Mouse (Mus musculus): ENCODE data around the gene Crip1.

The Crip1 gene

DNA sequence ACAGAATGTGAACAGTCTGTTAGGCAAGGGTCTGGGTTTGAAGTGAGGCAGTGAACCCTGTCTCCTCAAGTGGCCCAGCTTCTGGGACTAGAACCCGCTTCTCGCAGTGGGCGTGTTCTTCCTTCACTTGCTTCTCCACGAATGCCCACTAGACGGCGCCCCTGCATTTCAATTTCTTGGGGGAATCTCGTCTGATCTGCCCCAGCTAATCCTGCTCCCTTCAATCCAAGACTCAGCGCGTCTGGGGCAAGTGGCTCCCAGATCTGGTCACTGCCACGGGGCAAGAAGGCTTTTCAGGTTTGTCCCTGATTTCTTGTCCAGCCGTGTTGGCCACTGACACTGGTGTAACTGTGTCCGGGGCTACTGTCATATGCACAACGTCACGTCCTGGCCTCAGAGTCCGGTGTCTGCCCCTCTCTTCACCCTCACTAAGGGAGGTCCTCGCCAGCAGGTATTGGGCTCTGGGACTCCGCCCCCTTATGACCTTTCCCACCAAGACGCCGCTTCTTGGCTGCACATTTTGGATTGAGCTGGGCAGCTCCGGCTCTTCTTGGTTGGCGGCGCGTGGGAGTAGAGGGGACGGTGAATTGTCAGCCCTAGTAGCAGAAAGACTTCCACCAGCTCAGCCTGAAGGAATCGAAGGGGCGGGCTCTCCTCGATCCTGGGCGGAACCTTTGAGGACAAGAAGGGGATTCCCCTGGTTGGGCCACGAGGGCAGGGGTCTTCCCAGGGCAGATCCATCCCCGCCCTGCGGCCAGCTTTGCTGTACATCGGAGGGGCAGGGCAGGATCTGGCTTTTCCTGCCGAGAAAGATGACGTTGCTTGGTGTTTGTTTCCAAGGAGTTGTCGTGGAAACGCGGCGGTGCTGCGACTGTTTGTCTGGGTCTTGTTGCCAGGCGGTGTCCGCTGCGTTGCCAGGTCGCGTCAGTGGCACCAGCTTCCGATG lies at the start of gene Crip1:
TSS of gene Crip1 (plus strand) at position 205 of the 946 bp plus-strand sequence.
- peak; percentile 83 to 90 for DNase-seq (ENCODE audit: low spot score in 2 of 2)

- no peak for DNase-seq (ENCODE audit: low spot score in 2 of 2)
Observed at GRCm38 (mm10) chr12:113097040-113097439, 49.1 kb upstream of the Crip1 start.

DNA sequence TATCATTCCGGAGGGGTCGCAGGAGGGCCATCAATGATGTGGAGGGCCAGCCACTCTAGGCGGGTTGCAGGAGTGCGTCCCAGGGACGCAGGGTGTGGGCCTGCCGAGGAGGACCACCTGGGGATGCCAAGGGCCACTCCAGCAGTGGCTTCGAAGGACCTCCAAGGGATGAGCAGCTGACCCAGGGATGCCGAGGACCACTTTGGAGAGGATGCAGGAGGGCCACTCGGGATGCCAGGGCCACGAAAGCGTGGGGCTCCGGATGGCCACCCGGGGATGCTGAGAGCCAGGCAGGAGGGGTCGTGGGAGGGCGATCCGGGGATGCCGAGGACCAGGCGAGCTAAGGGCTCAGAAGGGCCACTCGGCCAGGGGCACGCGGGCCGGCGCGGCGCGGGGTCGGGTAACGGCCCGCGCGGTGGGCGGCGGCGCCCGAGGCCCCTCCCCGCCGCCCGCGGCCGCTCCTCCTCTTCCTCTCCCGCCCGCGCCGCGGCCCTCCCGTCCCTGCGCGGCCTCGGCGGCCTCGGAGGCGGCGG lies 48.3 kb upstream of the Crip1 start, which contains the start of gene Mta1:
TSS of gene Mta1 (plus strand) at position 530 of the 533 bp plus-strand sequence.
- peak in 1 of 2 experiments; percentile 30 for DNase-seq (ENCODE audit: low spot score in 2 of 2)

DNA sequence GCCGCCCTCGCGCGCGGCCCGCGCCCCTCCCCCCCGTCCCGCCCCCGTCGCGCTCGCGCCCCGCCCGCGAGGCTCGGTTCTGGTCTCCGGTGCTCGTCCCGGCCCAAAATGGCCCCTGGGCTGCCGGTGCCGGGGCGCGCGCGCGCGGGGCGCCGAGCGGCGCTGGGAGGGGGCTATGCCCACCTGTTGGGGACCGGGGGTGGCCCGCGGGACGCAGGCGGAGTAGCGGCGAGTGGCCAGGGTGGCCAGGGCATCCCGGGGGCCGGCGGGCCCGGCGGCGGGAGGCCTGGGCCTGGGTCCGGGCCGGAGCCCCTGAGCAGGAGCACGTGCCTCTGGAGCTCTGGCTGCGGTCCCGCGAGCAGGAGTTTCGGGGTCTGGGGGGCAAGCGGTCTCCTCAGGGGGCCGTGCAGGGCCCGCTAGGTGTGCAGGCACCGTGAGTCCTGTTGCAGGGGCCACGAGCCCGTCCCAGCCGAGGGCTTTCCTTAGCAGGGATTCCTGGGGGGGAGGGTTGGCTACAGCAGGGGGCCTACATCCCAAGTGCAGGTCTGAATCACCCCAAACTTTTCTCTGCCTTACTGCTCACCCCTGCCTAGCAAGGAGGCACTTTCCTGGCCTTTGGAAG lies 47.5 kb upstream of the Crip1 start:
- DNase-seq (ENCODE audit: low spot score in 2 of 2) = no peak

GRCm38 (mm10) chr12:113099470-113100237 lies 46.5 kb upstream of the Crip1 start:
- DNase-seq (ENCODE audit: low spot score in 2 of 2) = no peak

DNA sequence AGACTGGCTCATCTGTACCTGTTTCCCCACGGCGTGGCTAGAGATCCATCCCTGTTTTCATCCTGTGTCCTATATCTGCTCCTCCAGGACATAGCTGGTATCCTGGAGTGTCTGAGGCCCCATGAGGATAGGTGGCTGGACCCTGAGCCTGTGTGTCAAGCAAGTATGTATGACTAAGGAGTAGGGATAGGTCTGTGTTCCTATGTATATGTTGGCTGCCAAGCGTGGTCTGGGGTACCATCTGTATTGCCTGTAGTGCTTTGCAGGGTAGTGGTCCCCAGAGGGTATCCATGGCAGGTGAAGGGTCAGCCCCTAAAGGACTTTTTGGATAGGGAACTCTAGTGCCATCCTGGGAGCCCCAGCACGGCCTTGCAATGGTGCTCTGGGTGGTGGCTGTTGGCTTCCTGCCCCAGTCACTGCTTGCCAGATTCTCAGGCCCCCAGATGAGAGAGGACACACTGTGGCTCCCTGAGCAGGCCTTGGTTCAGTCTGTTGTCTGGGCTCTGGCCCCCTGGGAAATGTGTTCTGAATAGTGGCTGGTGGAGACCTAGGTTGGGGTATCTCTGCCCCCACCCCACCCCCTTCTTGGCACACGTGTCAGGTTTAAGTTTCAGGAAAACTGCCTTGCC lies 45.6 kb upstream of the Crip1 start:
- DNase-seq (ENCODE audit: low spot score in 2 of 2) = no peak

DNA sequence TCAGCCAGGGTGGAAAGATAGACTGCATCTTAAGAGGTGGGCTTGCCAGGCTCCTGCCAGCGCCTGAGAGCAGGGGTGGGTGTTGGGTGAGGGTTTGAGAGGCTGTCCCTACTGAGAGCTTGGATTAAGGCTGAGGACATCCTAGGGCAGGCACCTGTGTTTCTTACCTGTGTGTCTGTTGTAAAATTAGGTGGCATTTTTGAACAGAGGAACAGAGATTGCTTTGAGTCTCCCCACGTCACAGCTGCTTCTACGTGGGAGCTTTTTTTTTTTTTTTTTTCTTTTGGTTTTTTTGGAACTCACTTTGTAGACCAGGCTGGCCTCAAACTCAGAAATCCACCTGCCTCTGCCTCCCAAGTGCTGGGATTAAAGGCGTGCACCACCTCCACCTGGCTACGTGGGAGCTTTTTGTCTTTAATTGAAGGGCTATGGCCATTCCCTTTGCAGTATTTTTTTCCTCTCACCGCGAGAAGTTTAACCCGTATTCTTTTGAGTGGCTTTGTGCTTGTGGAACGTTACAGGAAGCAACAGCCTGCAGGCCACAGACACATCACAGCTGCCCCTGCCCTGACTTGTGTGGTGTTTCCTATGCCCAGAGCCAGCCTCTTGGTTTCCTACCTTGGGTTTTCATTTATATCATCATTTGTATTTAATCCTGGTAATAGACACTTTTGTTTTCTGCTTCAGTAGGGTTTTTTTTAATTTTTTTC lies 44.7 kb upstream of the Crip1 start:
- DNase-seq (ENCODE audit: low spot score in 2 of 2) = no peak

DNA sequence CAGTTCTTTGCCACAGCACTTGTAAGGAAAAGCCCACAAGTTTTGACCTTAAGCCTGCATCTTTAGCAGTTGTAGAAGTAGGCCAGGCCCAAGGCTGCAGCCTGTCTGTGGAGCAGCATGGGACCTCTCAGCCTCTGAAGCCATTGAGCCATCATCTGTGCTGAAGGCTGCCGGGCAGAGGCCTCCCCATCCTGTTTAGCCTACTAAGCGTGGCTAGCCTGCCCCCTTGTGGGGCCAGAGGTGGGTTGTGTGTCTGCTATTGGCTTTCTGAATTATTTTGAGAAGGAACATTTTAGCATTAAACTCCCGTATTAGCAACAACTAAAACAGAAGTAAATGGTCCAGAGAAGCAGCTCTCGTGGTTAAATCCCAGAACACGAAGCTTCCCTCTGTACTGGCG lies 43.7 kb upstream of the Crip1 start:
- DNase-seq (ENCODE audit: low spot score in 2 of 2) = peak in 1 of 2 experiments; percentile 63

DNA sequence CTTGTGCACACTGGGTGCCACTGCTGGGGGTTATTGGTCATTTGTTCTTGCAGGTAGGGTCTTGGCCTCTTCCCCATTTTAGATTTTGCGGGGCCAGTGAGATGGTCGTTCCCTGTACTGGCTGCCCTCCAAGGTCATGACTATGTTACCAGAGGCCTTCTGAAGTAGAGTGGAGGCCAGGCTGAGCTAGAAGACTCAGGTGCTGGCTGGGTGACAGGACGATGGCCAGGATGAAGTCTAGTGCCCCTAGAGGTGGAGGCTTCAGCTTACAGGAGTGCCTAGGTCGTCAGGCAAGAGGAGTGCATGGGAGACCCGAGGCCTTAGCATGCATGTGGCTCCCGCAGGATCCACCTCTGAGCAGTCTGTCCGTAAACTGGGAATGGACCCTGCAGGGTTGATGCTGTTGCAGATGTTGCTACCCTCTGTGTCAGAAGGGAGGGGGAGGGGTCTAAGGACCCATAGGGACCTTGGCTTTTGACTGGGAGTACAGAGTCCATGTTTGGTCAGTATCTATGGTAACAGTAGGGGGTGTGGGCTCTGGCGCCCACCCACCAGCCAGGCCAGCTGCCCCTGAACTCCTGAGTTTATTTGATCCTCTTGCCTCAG lies 42.2 kb upstream of the Crip1 start:
- peak in 1 of 2 experiments; percentile 21 for DNase-seq (ENCODE audit: low spot score in 2 of 2)

DNA sequence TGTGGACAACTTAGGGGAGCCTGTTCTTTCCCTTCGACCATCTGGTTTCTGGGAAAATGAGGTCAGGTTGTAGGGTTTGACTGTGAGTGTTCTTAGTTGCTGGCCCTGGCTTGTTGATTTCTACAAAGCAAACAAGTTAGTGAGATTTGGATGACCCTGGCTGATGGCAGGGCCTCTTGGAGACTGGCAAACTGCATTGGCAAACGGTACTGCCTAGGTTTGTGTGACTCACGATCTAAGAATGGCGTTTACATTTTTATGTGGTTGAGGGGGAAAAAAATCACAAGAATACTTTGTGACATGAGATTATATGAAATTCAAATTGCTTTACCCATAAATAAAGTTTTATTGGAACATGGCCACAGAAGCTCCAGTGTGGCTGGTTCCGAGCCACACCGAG lies 39.7 kb upstream of the Crip1 start:
- DNase-seq (ENCODE audit: low spot score in 2 of 2) = no peak

DNA sequence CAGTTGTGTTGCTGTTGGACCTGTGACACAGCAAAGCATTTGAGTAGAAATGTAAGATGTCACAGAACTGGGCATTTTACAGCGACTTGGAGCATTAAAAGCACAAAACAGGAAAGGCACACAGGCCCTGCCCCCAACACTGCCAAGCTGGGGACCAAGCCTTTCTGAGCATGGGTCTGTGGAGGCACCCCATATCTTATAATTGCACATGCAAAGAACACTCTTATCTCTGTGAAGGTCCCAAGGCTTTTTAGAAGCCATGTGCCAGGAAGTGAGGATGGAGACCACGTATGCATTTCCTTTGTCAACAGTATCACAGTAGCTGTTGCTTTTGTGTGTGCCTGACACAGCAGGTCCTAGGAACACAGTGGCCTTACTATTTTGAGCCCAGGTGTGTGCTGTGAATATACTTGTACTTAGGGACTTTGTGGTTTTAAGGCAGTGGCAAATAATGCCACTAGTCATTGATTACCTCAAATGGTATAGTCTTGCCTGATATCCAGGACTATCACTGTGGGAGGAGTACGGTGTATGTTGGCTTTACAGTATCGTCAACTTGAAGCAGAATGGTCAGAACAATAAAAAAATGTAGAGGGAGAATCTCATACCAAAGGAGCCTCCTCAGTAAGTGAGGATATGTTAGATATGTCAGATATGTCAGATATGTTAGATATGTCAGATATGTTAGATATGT lies 38.5 kb upstream of the Crip1 start:
- peak in 1 of 2 experiments; percentile 16 for DNase-seq (ENCODE audit: low spot score in 2 of 2)

DNA sequence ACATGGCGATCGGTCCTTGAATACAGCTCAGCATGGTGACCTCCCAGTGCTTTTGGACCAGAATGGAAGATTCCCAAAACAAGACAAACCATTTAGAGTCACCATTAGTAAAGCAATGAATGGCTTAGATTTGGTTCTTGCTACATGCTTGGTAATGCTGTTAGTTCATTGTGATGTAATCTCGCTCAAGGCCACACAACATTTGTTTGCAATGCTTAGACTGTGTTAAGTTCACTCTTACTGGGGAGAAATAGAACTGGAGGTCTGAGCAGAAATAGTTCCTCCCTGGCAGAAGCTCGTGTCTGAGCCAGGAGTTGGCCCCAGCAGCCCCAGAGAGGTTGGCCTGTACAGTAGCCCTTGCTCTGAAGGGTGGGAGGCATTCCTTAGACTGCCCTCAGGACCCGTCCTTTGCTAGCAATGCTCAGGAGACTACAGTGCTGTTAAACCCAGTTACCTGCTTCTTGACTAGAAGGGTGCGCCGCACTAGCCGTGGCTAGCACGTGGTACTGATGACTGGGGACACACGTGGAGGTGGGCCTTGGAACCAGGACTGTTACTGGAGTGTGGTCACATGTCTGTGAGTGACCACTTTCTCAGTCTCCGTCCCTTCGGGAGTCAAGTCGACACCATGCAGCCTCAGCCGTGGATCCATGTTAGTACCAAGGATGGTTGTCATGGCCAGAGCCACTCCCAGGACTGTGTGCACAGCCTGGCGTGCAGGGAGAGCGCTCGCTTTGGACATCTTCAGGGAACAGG lies 37.4 kb upstream of the Crip1 start:
- DNase-seq (ENCODE audit: low spot score in 2 of 2) = no peak

DNA sequence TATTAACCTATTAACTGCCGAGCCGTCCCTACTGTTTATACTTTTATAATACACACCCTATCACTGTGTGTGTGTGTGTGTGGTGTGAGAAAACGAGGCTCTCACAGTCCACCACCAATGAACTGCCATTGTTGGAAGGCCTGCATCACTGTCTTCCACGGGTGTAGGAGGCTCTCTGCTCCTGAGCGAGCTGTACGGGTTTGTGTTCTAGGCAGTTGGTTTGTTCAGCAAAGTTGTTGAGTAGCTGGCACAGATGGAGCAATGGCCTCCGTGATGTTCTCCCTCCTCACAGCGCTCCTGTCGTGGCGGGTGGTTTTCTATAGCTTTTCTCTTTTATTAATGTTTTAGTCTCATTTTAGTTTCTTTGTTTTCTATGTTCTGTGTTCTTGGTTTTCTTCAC lies 36.3 kb upstream of the Crip1 start:
- DNase-seq (ENCODE audit: low spot score in 2 of 2) = no peak

GRCm38 (mm10) chr12:113114141-113114540 lies 32.0 kb upstream of the Crip1 start:
- no peak for DNase-seq (ENCODE audit: low spot score in 2 of 2)

- no peak for DNase-seq (ENCODE audit: low spot score in 2 of 2)
Observed at GRCm38 (mm10) chr12:113114856-113115538, 31.1 kb upstream of the Crip1 start.

DNA sequence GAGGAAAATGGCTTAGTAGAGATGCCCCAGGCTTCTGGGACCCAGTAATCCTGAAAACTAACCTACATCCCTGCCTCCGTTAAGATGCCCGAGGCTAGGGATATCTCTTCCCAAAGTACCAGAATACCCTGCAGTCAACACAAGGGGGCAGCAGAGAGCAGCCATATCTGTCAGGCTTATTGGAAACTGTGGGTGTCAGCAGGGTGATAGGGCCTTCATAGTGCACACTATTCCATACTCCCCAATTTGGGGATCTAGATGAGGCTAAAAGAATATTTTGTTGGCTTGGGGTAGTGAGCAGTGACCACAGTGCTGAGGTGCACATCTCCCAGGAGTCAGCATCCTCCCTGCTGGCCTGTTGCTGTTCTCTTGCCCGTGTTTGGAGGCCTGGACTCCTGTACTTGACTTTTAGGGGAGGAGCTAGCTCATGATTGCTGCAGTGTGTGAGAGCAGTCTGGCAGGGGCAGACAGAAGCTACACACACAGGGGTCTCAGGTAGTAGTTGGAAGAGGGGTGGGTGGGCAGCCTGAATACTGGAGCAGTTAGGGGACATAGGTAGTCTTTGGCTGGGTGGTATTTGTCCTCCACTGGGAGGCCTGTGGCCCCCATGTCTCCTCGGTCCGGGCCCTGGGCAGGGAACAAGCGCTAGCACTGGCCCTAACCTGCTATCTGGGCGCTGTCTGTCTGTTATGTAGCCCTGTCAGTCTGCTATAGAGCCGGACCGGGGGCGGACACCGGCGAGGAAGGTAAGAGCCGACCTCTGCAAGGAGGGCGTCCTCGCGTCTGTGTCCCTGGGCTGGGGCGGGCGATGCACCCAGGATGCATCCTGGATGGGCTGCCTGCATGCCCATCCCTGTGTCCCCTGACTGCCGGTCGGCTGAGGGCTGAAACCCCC lies 26.4 kb upstream of the Crip1 start:
- DNase-seq (ENCODE audit: low spot score in 2 of 2) = peak; percentile 56 to 76

- DNase-seq (ENCODE audit: low spot score in 2 of 2) = no peak
Observed at GRCm38 (mm10) chr12:113124726-113125125, 21.4 kb upstream of the Crip1 start.

Data from spleen, postnatal 14 days (tissue).